Comparison of ENCODE assay signal across 8 mouse cellular contexts in genomic region chr17:45886420-45887049, GRCm38 (mm10).
DNase-seq lines count a peak whose midpoint lies in the region; ATAC-seq and TF ChIP-seq lines count a peak whose summit lies in the region.

No protein-coding gene starts in this region.

- no peak overlapping the region for H3K9ac ChIP-seq in ES-Bruce4 (ENCODE audit: low read depth, poor library complexity, severe bottlenecking)
- peak overlapping the region; percentile 75 for H3K9ac ChIP-seq in liver, adult 2 months (ENCODE audit: low read depth, low read length)
- H3K9ac ChIP-seq in neural tube, embryonic 13.5 days: no peak overlapping the region

- TF ChIP-seq POLR2A in ES-Bruce4 (IDR thresholded peaks at IDR 0.05; ENCODE audit: insufficient read depth, low read length): no peak
- no peak for TF ChIP-seq POLR2A in liver, adult 2 months (IDR thresholded peaks at IDR 0.05; ENCODE audit: extremely low read depth, insufficient read depth, low read length)

- ATAC-seq in neural tube, embryonic 13.5 days (ENCODE audit: low read depth): 0 out of 2 replicates have a peak, but pooled peaks have one; percentile 25
- no peak for ATAC-seq in erythroblast, adult 5-6 weeks (replicated peaks; ENCODE audit: low FRiP score, poor library complexity, severe bottlenecking)

- WGBS in liver, adult 2 months: 4% methylated on average over 17 of the region's 17 CpGs
- WGBS in neural tube, embryonic 13.5 days: 7% methylated on average over 17 of the region's 17 CpGs

- no peaks in the 10 kb centered on the region for H3K27me3 ChIP-seq in ES-Bruce4 (ENCODE audit: control insufficient read depth, insufficient read depth, low read length, poor library complexity, severe bottlenecking)
- no peaks in the 10 kb centered on the region for H3K27me3 ChIP-seq in liver, adult 2 months (ENCODE audit: control insufficient read depth, insufficient read depth, low read length)
- peaks cover 4% of the 10 kb centered on the region; the same call in 1 of the 2 replicates for H3K27me3 ChIP-seq in neural tube, embryonic 13.5 days

- no peak overlapping the region for H3K4me3 ChIP-seq in ES-Bruce4 (ENCODE audit: low read depth, low read length)
- peak overlapping the region; percentile 10; the same call in 1 of the 2 replicates for H3K4me3 ChIP-seq in liver, adult 2 months (ENCODE audit: insufficient read depth, low read depth, low read length)
- H3K4me3 ChIP-seq in neural tube, embryonic 13.5 days: no peak overlapping the region

- H3K79me2 ChIP-seq in liver, adult 2 months (ENCODE audit: control insufficient read depth, insufficient read depth, low read length): no peaks in the 10 kb centered on the region

- H3K27ac ChIP-seq in ES-Bruce4 (ENCODE audit: insufficient read depth, low read length): peak overlapping the region; percentile 64
- peak overlapping the region; percentile 97 for H3K27ac ChIP-seq in liver, adult 2 months (replicated peaks; ENCODE audit: insufficient read depth, low read depth, low read length)
- H3K27ac ChIP-seq in neural tube, embryonic 13.5 days (replicated peaks): no peak overlapping the region

- TF ChIP-seq EP300 in ES-Bruce4 (IDR thresholded peaks at IDR 0.05; ENCODE audit: insufficient read depth, low read depth, low read length): peak; percentile 96

- no peak for TF ChIP-seq CTCF in ES-Bruce4 (IDR thresholded peaks at IDR 0.05; ENCODE audit: low read depth, low read length)
- TF ChIP-seq CTCF in liver, adult 2 months (IDR thresholded peaks at IDR 0.05; ENCODE audit: low read depth, low read length): 0 out of 2 replicates have a peak, but pooled peaks have one; percentile 2

- no peaks in the 10 kb centered on the region for H3K36me3 ChIP-seq in ES-Bruce4 (ENCODE audit: control insufficient read depth, insufficient read depth, low read length, poor library complexity, severe bottlenecking)
- H3K36me3 ChIP-seq in liver, adult 2 months (ENCODE audit: control insufficient read depth, insufficient read depth, low read length): no peaks in the 10 kb centered on the region
- H3K36me3 ChIP-seq in neural tube, embryonic 13.5 days: no peaks in the 10 kb centered on the region

- H3K9me3 ChIP-seq in ES-Bruce4 (replicated peaks; ENCODE audit: control insufficient read depth, insufficient read depth, low read length, poor library complexity, severe bottlenecking): no peaks in the 10 kb centered on the region
- no peaks in the 10 kb centered on the region for H3K9me3 ChIP-seq in neural tube, embryonic 13.5 days

- H3K4me1 ChIP-seq in ES-Bruce4 (ENCODE audit: control insufficient read depth, insufficient read depth, low read length): peaks cover 11% of the 10 kb centered on the region
- H3K4me1 ChIP-seq in liver, adult 2 months (ENCODE audit: control insufficient read depth, insufficient read depth, low read length): peaks cover 12% of the 10 kb centered on the region
- peaks cover 8% of the 10 kb centered on the region for H3K4me1 ChIP-seq in neural tube, embryonic 13.5 days (replicated peaks)

- no peak overlapping the region for H3K4me2 ChIP-seq in neural tube, embryonic 13.5 days

- DNase-seq in embryo, embryonic 9.5 days (ENCODE audit: extremely low spot score): peak; percentile 81
- peak; percentile 76 for DNase-seq in heart, postnatal 4 days
- DNase-seq in liver, adult 2 months (ENCODE audit: extremely low read depth, low read depth, low spot score): peak; percentile 97
- DNase-seq in c-Kit-positive CD71-positive TER-119-positive erythroid progenitor cells, embryonic 14.5 days (ENCODE audit: low spot score): no peak
- DNase-seq in right cerebral cortex, postnatal 10 days (ENCODE audit: low spot score in 2 of 2): no peak

Comparison
In these comparisons a context has a peak if more than half of its experiments do, and no peak if none do; other contexts are left out.
1. DNase-seq: peak in embryo, embryonic 9.5 days (single experiment), heart, postnatal 4 days (single experiment) and liver, adult 2 months (single experiment); none in c-Kit-positive CD71-positive TER-119-positive erythroid progenitor cells, embryonic 14.5 days (single experiment) and right cerebral cortex, postnatal 10 days (0 of 2).